Mouse (Mus musculus) forebrain, embryonic 15.5 days (tissue): ENCODE data around the gene Cbfb. TPM values are rescaled to one million over a fixed set of nuclear protein-coding genes. Genes with fewer than 3 reads are reported as not detected.
A peak's percentile ranks its signal among the peaks of the same experiment; 100 is the strongest.
"Not testable (repeated sequence)": the region's sequence is repeated elsewhere in the genome, so short reads cannot be mapped to it uniquely, and the experiment has no call there.

Experiments
- ATAC-seq: fragments of 200-750 bp; cut with Nextera tagmentation; replicated peaks from 2 replicates; pipeline ENCODE4 v1.8.0; 2017; ENCODE audit warnings: mild to moderate bottlenecking, moderate TSS enrichment, moderate library complexity
- H3K27ac ChIP-seq: fragments of 300-500 bp; sonication (generic); replicated peaks from 2 replicates; pipeline ENCODE4 v1.5.1; 2015; ENCODE audit warnings: mild to moderate bottlenecking, inconsistent platforms
- H3K27me3 ChIP-seq: fragments of 300-500 bp; sonication (generic); 2 replicates; pipeline ENCODE4 v1.6.1; 2015; ENCODE audit warnings: inconsistent platforms
- H3K36me3 ChIP-seq: fragments of 300-500 bp; sonication (generic); 2 replicates; pipeline ENCODE4 v1.6.1; 2015; ENCODE audit warnings: mild to moderate bottlenecking, inconsistent platforms
- H3K4me1 ChIP-seq: fragments of 300-500 bp; sonication (generic); 2 replicates; pipeline ENCODE4 v1.6.1; 2015; ENCODE audit warnings: inconsistent platforms
- H3K4me2 ChIP-seq: fragments of 300-500 bp; sonication (generic); replicated peaks from 2 replicates; pipeline ENCODE4 v1.6.1; 2015; ENCODE audit warnings: mild to moderate bottlenecking, inconsistent platforms
- H3K4me3 ChIP-seq: fragments of 300-500 bp; sonication (generic); 2 replicates; pipeline ENCODE4 v1.5.1; 2015; ENCODE audit warnings: mild to moderate bottlenecking, inconsistent platforms
- H3K9ac ChIP-seq: fragments of 300-500 bp; sonication (generic); replicated peaks from 2 replicates; pipeline ENCODE4 v1.6.1; 2015; ENCODE audit warnings: mild to moderate bottlenecking, inconsistent platforms
- H3K9me3 ChIP-seq: fragments of 300-500 bp; sonication (generic); 2 replicates; pipeline ENCODE4 v1.6.1; 2016; ENCODE audit warnings: inconsistent platforms
- WGBS: fragments of 180-500 bp; shearing (Covaris S2); methylation state at CpG from one replicate; pipeline ENCODE4 v1.1.7; 2015; ENCODE audit warnings: mixed read lengths; 5-methylcytosine and 5-hydroxymethylcytosine counted together
- polyA plus RNA-seq: library from polyadenylated mRNA; unstranded; fragments of >200 nt; fragmentation: Nextera tagmentation; extraction: Ambion mirVana; gene quantifications from 2 replicates; pipeline ENCODE4 v1.2.1, GENCODE M21; 2015

Gene Cbfb
- polyA plus RNA-seq, 1 experiment from 2014 or later: 35.4 TPM

DNA sequence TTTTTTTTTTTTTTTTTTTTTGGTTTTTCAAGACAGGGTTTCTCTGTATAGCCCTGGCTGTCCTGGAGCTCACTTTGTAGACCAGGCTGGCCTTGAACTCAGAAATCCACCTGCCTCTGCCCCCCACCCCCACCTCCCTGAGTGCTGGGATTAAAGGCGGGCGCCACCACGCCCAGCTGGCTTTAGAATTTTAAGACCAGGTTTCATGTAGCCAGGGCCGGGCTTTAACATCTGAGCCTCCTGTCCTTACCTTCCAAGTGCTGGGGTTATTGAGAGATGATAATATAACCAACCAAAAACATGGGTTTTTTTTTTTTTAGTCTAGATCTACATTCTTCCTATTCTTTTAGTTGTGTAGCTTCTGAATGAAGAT is 61.8 kb downstream of the Cbfb start:
- not testable (repeated sequence) for H3K27ac ChIP-seq, H3K4me2 ChIP-seq, H3K9ac ChIP-seq, H3K9me3 ChIP-seq, H3K27me3 ChIP-seq, H3K4me1 ChIP-seq, ATAC-seq, H3K4me3 ChIP-seq
- 94% methylated on average over 4 of the region's 4 CpGs for WGBS
- peaks cover 12% of the 10 kb centered on the region for H3K36me3 ChIP-seq

DNA sequence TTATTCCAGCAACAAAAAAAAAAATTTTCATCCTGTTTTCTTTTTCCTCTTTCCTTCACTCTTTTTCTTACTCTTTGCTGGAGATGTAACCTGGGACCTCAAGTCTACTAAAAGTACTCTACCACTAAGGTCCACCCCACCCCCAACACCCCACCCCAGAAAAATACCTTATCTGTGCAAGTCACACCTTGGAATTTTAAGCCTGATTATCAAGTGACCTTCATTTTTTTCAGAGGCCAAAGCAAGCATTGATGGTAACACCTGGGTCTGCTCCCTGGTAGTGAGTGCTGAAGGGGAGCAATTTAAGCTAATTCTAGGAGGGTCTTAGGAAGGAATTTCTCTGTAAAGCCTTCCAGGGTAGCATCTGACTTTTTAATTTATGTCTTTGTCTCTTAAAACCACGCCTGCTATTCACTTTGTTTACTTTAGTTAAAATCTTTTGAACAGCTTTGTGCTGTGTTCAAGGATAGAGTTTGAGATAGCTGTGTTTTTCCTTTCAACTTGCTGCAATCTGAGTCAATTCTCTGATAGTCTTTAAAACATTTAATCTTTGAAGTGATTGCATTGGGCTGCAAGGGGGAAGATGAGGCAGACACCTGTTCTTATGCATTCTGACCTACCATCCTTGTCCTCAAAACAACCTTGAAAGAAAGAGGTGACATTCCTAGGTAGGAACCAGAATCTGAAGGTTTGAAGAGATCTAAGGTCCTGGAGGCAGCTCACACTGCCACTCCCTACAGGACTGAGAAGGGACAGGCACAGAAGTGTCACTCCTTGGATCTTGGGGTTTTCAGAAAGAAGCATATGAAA is 62.9 kb downstream of the Cbfb start:
- no peak overlapping the region for H3K4me2 ChIP-seq
- no peaks in the 10 kb centered on the region for H3K27me3 ChIP-seq
- 70% methylated on average over 1 of the region's 1 CpGs for WGBS
- H3K4me1 ChIP-seq: no peaks in the 10 kb centered on the region
- no peak overlapping the region for H3K27ac ChIP-seq
- no peak overlapping the region for H3K4me3 ChIP-seq
- H3K9me3 ChIP-seq: no peaks in the 10 kb centered on the region
- no peak for ATAC-seq
- H3K36me3 ChIP-seq: peaks cover 12% of the 10 kb centered on the region
- no peak overlapping the region for H3K9ac ChIP-seq

DNA sequence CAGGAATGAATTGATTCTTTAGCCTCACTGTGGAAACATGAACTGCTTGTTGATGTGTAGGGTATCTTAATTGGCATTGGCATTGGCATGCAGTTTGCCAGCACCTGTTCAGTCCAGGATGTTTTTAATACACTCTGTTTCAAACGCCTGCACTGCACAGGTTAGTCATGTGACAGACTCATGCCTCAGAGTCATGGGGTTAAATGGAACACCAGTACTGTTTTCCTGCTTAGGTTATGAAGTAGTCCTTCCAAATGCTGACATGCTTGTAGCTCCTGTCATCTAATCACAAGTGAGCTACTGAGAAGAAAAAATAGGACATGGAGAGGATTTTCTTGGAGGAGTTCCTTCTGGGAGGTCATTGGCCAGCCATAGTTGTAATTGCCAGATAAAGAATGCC is 64.7 kb downstream of the Cbfb start:
- no peak overlapping the region for H3K4me2 ChIP-seq
- no peak overlapping the region for H3K9ac ChIP-seq
- no peaks in the 10 kb centered on the region for H3K27me3 ChIP-seq
- no peak overlapping the region for H3K4me3 ChIP-seq
- no peaks in the 10 kb centered on the region for H3K9me3 ChIP-seq
- H3K4me1 ChIP-seq: no peaks in the 10 kb centered on the region
- no peak for ATAC-seq
- peaks cover 27% of the 10 kb centered on the region for H3K36me3 ChIP-seq
- 91% methylated on average over 1 of the region's 1 CpGs for WGBS
- H3K27ac ChIP-seq: no peak overlapping the region

DNA sequence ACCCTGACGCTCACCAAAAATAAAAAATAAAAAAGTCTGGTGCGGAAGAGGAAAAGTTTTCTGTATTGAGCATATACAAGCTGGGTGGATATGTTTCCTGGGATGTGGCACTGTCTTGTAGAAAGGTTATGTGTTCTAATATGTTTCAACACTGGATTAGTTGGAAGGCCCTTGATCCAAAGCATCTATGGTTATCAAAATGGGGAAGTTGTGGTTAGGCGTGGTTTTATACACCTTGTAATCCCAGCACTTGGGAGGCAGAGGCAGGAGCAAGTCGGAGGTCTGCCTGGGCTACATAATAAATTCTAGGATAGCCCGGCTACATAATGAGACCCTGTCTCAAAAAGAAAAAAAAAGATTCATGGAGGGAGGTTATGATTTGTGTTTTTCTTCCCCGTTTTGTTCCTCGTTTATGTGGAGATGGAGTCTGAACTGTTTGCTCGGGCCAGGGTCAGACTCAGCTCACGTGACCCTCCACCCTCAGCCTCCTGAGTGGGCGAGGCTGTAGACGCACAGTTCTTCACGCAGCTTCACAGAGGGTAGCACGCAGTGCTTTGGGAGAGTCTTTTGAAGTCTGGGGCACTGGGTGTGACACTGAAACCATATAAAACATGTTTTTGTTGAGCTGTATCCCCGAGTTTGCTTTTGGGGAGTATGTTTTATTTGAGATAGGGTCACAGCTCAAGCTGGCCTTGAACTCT is 67.1 kb downstream of the Cbfb start:
- no peak for ATAC-seq
- H3K36me3 ChIP-seq: peaks cover 42% of the 10 kb centered on the region
- no peak overlapping the region for H3K9ac ChIP-seq

DNA sequence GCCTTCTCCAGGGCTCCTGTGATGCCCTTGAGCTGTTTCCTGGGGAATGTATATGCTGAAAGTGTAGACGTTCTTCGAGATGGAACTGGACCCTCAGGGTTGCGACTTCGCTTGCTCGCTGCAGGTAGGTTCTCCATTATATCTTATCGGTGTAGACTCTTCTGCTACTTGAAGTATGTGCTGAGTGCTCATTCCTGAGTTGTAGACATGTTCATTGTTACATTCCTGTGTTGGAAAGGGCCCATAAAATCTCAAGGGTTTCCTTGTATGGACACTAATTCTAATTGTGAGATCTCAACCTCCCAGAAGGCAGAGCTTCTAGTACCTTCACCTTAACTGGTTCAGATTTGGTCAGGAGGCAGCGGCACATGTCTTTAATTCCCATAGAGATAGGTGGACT is 70.5 kb downstream of the Cbfb start:
- Histone ChIP-seq H3K4me1 (no peaks in the 10 kb centered on the region), H3K27ac (no peak overlapping the region), H3K36me3 (peaks cover 37% of the 10 kb centered on the region), H3K9ac (no peak overlapping the region), H3K4me3 (no peak overlapping the region), H3K4me2 (no peak overlapping the region), H3K27me3 (no peaks in the 10 kb centered on the region), H3K9me3 (no peaks in the 10 kb centered on the region)
- 98% methylated on average over 7 of the region's 7 CpGs for WGBS
- no peak for ATAC-seq

More for the DNA sequence above, 67.1 kb downstream of the Cbfb start:
- Histone ChIP-seq H3K4me1 (no peaks in the 10 kb centered on the region), H3K9me3 (no peaks in the 10 kb centered on the region), H3K4me2 (no peak overlapping the region), H3K4me3 (no peak overlapping the region), H3K27ac (no peak overlapping the region), H3K27me3 (no peaks in the 10 kb centered on the region)
- WGBS: 90% methylated on average over 14 of the region's 14 CpGs

DNA sequence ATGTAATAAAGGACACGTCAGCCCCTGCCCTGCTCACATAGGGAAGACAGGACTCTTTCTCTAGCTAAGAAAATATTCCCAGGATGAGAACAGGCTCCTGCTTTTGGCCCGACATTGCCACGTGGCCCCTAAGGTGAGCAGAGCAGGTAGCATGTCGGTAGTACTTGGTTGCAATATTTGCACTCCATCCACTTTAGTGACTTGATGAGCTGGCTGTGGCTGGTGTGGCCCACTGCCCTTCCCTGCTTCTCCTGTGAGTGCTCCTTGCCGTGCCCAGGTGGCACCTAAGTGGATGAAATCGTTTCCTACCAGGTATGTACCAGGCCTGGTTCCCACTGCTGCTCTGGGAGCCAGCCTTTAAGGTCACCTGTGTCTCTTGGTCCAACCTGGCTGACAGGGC is 81.5 kb downstream of the Cbfb start:
- WGBS: 93% methylated on average over 6 of the region's 6 CpGs
- Histone ChIP-seq H3K27me3 (peaks cover 17% of the 10 kb centered on the region), H3K4me1 (peaks cover 14% of the 10 kb centered on the region), H3K4me2 (no peak overlapping the region), H3K9me3 (no peaks in the 10 kb centered on the region), H3K27ac (no peak overlapping the region), H3K4me3 (no peak overlapping the region), H3K36me3 (peaks cover 44% of the 10 kb centered on the region), H3K9ac (no peak overlapping the region)
- ATAC-seq: no peak

DNA sequence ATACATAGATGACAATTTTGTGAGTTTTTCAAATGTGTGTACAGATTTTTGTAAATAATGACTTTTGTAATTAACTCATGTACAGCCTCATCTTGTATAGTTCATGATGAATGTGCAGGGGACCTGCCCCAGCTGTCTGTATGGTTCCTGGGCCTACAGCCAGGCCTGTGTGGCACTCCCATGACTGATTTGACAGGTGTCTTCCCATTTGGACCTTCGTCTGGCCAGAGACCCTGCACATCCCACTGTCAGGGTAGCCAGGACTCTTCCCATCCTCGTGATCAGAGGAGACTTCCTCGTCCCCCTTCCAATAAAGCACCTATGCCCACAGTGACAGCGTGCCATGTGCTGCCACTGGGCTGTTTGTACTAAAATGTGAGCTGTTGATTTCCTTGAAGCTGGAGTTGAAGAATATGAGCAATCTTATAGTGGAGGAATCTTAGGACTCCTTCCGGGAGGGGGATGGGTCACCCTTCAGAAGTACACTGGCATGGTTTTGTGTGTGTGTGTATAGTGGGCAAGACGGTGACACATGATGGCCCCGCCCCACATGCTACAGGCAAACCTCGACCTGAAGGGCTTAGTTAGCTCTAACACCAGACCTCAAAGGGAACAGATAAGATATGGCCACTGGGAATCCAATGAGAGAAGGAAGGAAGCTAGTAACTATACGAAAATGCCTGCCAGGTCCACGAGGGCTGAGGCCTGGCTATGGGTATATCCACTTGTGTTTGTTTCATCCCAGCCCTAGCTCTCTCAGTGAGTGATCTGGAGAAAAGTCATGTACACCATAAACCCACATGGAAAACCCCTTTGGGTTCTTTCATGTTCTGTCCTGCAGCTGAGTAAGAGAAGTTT is 82.4 kb downstream of the Cbfb start:
- H3K4me1 ChIP-seq: peaks cover 14% of the 10 kb centered on the region
- no peak overlapping the region for H3K9ac ChIP-seq
- peaks cover 18% of the 10 kb centered on the region for H3K27me3 ChIP-seq
- ATAC-seq: no peak
- no peak overlapping the region for H3K27ac ChIP-seq
- H3K4me3 ChIP-seq: no peak overlapping the region
- peaks cover 41% of the 10 kb centered on the region for H3K36me3 ChIP-seq
- 88% methylated on average over 10 of the region's 10 CpGs for WGBS
- no peak overlapping the region for H3K4me2 ChIP-seq
- H3K9me3 ChIP-seq: no peaks in the 10 kb centered on the region

DNA sequence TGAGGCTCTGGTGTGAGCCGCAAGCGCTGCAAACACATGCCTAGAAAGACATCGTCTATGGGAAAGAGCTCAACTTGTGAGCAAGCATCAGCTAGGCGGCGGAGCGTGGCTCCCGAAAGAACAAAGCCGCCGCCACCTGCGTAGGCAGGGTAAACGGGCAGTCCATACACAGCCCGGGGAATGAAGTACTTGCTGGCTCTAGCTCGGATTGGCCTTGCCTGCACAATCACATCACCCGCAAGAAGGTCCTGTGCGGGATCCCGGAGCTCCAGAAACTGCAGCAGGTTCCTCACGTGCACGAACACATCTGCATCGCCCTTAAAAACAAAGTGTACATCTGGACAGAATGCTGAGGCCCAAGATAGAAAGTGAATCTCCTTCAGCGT is 83.3 kb downstream of the Cbfb start:
- 28% methylated on average over 20 of the region's 20 CpGs for WGBS
- Histone ChIP-seq H3K27me3 (peaks cover 27% of the 10 kb centered on the region), H3K9me3 (no peaks in the 10 kb centered on the region), H3K27ac (no peak overlapping the region), H3K9ac (0 out of 2 replicates have a peak overlapping the region, but pooled peaks have one; percentile 6), H3K4me2 (peak overlapping the region; percentile 99), H3K4me3 (peak overlapping the region; percentile 70), H3K36me3 (peaks cover 32% of the 10 kb centered on the region), H3K4me1 (peaks cover 17% of the 10 kb centered on the region)
- ATAC-seq: peak; percentile 59

DNA sequence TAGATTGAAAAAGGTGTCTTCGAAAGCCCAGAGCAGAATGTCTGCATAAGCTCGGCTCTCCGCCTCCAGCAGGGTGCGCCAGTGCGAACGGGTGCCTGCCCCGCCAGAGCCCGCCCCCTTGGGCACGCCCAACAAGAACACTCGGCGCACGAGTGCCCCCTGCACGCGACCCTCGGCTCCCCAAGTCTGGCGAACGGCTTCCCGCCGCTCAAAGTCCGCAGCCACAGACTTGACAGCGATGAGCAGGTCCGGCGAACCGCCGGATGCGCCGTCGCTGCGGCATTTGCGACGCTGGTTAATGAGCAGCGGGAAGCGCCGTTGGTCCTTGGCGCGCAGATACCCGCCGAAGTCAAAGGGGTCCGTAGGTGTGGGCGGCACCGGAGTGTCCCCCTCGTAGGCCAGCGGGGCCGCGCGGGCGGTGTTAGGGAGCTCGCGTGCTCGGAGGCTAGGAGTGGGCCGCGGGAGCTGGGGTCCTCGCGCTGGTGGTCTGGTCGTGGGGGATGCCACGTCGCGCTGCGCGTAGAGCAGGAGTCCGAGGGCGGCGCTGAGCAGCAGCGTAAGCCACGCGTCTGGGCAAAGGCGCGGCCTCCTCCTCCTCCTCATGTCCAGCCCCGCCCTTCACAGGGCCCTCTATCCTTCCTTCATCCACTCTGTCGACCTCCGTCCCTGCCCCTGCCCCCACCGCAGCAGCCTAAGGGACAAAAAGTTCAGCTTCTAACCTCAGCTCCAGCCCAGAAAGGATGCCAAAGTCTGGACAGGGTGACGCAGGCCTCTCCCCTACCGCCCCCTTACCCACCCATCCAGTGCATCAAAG is 83.9 kb downstream of the Cbfb start:
- peak; percentile 88 for ATAC-seq
- WGBS: under 1% methylated on average over 73 of the region's 74 CpGs
- Histone ChIP-seq H3K4me3 (peak overlapping the region; percentile 70), H3K9me3 (no peaks in the 10 kb centered on the region), H3K27ac (no peak overlapping the region; the same call in 1 of the 2 replicates), H3K4me1 (peaks cover 23% of the 10 kb centered on the region), H3K36me3 (peaks cover 26% of the 10 kb centered on the region), H3K27me3 (peaks cover 33% of the 10 kb centered on the region), H3K4me2 (peak overlapping the region; percentile 99), H3K9ac (peak overlapping the region; percentile 67)

DNA sequence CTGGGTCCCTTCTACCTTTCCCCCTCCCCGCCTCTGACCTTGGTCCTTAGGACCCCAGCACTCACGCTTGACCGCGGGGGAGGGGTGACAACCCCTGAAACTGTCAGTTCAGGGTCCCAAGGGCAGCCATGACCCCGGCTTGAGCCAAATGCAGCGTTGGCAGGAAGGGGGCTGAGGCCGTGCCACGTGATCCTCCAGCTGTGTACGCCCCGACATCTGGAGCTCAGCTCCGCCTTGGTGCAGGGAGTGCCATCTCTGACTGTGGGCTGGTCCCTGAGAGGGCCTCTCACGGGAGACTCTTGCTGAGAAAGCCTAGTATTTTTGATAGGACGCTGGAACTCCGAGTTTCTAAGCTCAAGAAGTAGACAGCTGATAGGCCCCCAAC is 84.5 kb downstream of the Cbfb start, which contains the start of gene B3gnt9:
TSS of gene B3gnt9 (minus strand) at position 188 of the 385 bp plus-strand sequence.
- peak within 1 kb of the TSS; percentile 67 for H3K9ac ChIP-seq
- H3K4me2 ChIP-seq: peak within 1 kb of the TSS; percentile 99
- WGBS: 2% methylated on average over 14 of the region's 14 CpGs
- H3K4me1 ChIP-seq: peaks cover 29% of the 10 kb centered on the region
- H3K36me3 ChIP-seq: peaks cover 20% of the 10 kb centered on the region
- H3K9me3 ChIP-seq: no peaks in the 10 kb centered on the region
- ATAC-seq: no peak
- H3K4me3 ChIP-seq: peak within 1 kb of the TSS; percentile 70
- H3K27me3 ChIP-seq: peaks cover 39% of the 10 kb centered on the region
- H3K27ac ChIP-seq: no peak within 1 kb of the TSS; the same call in 1 of the 2 replicates

DNA sequence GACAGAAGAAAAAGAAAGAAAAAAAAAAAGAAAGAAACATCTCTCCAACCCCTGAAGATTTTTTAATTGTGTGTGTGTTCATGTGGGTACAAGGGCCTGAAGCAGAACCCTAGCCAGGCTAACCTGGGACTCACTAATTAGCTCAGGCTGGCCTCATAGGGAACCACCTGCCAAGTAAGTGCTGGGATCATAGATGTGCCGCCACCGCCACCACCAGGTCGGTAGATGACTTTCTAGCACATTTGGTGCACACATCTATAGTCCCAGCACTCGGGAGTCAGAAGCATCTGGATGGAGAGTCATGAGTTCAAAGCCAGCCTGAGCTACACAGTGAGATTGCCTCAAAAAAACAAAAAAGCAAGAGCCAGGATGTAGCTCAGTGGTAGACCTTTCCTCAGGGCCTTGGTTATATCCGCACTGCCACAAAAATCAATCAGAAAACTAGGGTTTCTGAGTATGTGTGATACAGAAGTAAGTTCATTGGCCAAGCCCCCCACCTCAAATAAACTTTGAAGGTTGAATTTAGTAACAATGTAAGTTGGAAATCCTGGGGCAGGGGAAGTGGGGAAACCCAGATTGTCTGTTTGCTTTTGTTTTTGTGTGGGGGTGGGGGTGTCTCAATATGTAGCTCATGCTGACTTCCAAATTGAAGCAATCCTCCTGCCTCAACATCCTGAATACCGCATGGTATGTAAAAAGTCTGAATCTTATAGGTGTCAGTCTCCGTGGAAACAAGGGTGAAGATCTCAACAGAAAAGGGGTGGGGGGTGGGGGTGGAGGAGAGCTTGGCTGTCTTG is 87.0 kb downstream of the Cbfb start:
- Histone ChIP-seq H3K9me3 (no peaks in the 10 kb centered on the region), H3K36me3 (no peaks in the 10 kb centered on the region), H3K27me3 (peaks cover 60% of the 10 kb centered on the region), H3K4me3 (no peak overlapping the region), H3K4me2 (no peak overlapping the region), H3K9ac (no peak overlapping the region), H3K4me1 (peaks cover 30% of the 10 kb centered on the region), H3K27ac (no peak overlapping the region)
- ATAC-seq: no peak
- 71% methylated on average over 7 of the region's 7 CpGs for WGBS
